Mouse (Mus musculus) spleen, embryonic (tissue): Measurements from ENCODE around the gene Foxn3.

ENCODE experiments used
- CTCF ChIA-PET: fragments of 350-600 bp; sonication (Branson Sonifier 250); formaldehyde crosslinking; loops from one replicate; lab custom pipeline; 2022; lab: Charles Lee

The Foxn3 gene

GRCm38 (mm10) chr12:99338754-99339153 is 224.6 kb downstream of the Foxn3 start:
- CTCF ChIA-PET = no interaction called here

GRCm38 (mm10) chr12:99337171-99337435 is 226.3 kb downstream of the Foxn3 start:
- CTCF ChIA-PET = no interaction called here

GRCm38 (mm10) chr12:99336349-99337170 is 226.8 kb downstream of the Foxn3 start:
- CTCF ChIA-PET = no interaction called here

GRCm38 (mm10) chr12:99335628-99336027 is 227.8 kb downstream of the Foxn3 start:
- CTCF ChIA-PET = no interaction called here

- CTCF ChIA-PET = interaction anchor here (0.5 kb wide), 1 partner anchor 15 kb away, joined by 5 read pairs; no protein-coding TSS in a partner anchor
Measured at GRCm38 (mm10) chr12:99334026-99334425, 229.4 kb downstream of the Foxn3 start.

GRCm38 (mm10) chr12:99333304-99333968 is 229.9 kb downstream of the Foxn3 start:
- CTCF ChIA-PET = interaction anchor here (0.5 to 0.6 kb wide), 2 partner anchors 14 to 358 kb away, joined by 5 to 17 read pairs; no protein-coding TSS in a partner anchor

GRCm38 (mm10) chr12:99332144-99332807 is 231.1 kb downstream of the Foxn3 start:
- CTCF ChIA-PET = interaction anchor here (0.7 kb wide), 1 partner anchor 14 kb away, joined by 3 read pairs; no protein-coding TSS in a partner anchor

- CTCF ChIA-PET = interaction anchor here (0.7 kb wide), 1 partner anchor 15 kb away, joined by 3 read pairs; no protein-coding TSS in a partner anchor
Measured at GRCm38 (mm10) chr12:99331341-99331947, 231.9 kb downstream of the Foxn3 start.

GRCm38 (mm10) chr12:99330822-99331285 is 232.5 kb downstream of the Foxn3 start:
- CTCF ChIA-PET = no interaction called here

GRCm38 (mm10) chr12:99329301-99330257 is 233.8 kb downstream of the Foxn3 start:
- CTCF ChIA-PET = no interaction called here

- CTCF ChIA-PET = no interaction called here
Measured at GRCm38 (mm10) chr12:99326157-99326556, 237.2 kb downstream of the Foxn3 start.

GRCm38 (mm10) chr12:99321633-99322431 is 241.6 kb downstream of the Foxn3 start:
- CTCF ChIA-PET = interaction anchor here (0.5 kb wide), 1 partner anchor 120 kb away, joined by 3 read pairs; no protein-coding TSS in a partner anchor

GRCm38 (mm10) chr12:99320966-99321496 is 242.4 kb downstream of the Foxn3 start:
- CTCF ChIA-PET = no interaction called here

GRCm38 (mm10) chr12:99319896-99320295 is 243.5 kb downstream of the Foxn3 start:
- CTCF ChIA-PET = interaction anchor here (0.6 kb wide), 1 partner anchor 478 kb away, joined by 4 read pairs; no protein-coding TSS in a partner anchor

GRCm38 (mm10) chr12:99319171-99319570 is 244.2 kb downstream of the Foxn3 start:
- CTCF ChIA-PET = interaction anchor here (0.7 kb wide), 2 partner anchors 15 to 894 kb away, joined by 4 to 5 read pairs; no protein-coding TSS in a partner anchor

GRCm38 (mm10) chr12:99315931-99316330 is 247.5 kb downstream of the Foxn3 start:
- CTCF ChIA-PET = no interaction called here

- CTCF ChIA-PET = interaction anchor here (0.7 kb wide), 1 partner anchor 661 kb away, joined by 3 read pairs; no protein-coding TSS in a partner anchor
Measured at GRCm38 (mm10) chr12:99314817-99315216, 248.6 kb downstream of the Foxn3 start.

- CTCF ChIA-PET = interaction anchor here (0.6 kb wide), 1 partner anchor 466 kb away, joined by 3 read pairs; no protein-coding TSS in a partner anchor
Measured at GRCm38 (mm10) chr12:99311303-99311702, 252.1 kb downstream of the Foxn3 start.

- CTCF ChIA-PET = interaction anchor here (0.7 kb wide), 1 partner anchor 463 kb away, joined by 4 read pairs; no protein-coding TSS in a partner anchor
Measured at GRCm38 (mm10) chr12:99309937-99310336, 253.4 kb downstream of the Foxn3 start.
